Mouse (Mus musculus) heart, adult 10 weeks (tissue): ENCODE data around the gene Ddx28. TPM values are rescaled to one million over a fixed set of nuclear protein-coding genes. Genes with fewer than 3 reads are reported as not detected.

Experiments
- polyA plus RNA-seq: library from polyadenylated mRNA; stranded (reverse); fragments of 350-450 nt; fragmentation: Illumina TruSeq; extraction: RNeasy Lipid Tissue Mini Kit (QIAGEN cat#74804); gene quantifications from one replicate; pipeline ENCODE4 v1.2.3, GENCODE M21; 2014; ENCODE audit warnings: low read depth, low replicate concordance

Gene Ddx28
- 9.2 TPM for polyA plus RNA-seq

GRCm38 (mm10) chr8:106011643-106011986 lies at the start of gene Ddx28:
Gene Ddx28, minus strand, starts transcription at chr8:106011882.

DNA sequence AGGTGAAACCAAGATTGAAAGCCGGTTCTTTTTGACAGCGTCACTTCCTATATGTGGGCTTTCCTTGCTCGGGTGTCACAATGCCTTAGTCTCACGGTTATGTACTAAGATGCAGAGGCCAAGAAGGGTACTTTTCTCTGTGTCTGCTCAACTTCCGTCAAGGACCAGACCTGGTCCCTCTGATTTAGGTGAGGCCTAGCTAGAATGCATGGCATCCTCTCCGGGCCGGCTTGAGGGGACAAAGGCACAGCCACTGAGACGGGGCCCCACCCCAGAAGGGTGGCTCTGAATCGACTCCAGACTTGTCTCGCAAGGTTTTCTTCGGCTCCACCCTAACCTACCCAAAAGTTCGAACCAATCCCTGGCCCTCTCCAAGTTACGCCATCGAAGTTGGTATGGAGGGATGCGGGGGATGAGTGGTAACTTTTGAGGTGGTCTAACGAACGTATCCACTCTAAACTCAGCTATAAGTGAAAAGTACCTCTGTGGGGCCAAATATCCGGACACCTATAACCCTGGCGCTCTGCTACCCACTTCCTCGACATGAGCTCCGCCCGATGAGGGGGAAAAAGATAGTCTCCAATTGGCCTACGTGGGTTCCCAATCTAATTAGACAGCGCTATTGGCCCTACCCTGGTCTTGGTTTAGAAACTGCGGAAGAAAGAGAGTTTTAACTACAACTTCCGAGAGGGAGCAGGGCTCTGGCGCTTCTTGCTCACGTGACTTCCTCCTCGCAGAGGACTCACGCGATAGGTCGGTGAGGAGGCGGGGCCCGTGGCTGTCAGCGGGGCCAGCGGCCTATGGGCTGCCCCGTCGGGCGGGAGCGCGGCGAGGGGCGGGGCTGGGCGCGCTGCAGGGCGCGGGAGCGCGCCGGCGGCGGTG lies 47.3 kb upstream of the Ddx28 start, which contains the start of gene Nfatc3:
Nfatc3 (plus strand) TSS at position 110 of the 882 bp plus-strand sequence.

DNA sequence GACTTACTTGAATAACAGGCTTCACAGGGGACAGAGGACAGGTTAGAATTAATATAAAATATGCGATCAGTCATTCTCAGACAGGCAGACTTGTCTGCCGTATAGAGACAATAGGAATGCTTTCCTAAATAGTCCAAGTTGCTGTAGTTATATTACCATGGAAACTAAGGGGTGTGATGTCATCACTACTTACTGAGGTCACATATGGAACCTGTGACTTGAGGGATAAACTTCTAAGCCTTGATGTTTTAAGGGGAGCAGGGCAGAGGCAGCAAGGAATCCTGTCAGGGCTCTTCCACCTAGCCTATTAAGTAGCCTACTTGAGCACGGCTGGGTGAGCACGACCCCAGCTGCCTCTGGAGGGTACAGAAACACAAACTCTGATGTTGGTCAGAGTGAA lies 5.8 kb downstream of the Ddx28 start, which contains the start of gene Dpep2nb:
Dpep2nb (minus strand) TSS at position 101 of the 400 bp plus-strand sequence.

DNA sequence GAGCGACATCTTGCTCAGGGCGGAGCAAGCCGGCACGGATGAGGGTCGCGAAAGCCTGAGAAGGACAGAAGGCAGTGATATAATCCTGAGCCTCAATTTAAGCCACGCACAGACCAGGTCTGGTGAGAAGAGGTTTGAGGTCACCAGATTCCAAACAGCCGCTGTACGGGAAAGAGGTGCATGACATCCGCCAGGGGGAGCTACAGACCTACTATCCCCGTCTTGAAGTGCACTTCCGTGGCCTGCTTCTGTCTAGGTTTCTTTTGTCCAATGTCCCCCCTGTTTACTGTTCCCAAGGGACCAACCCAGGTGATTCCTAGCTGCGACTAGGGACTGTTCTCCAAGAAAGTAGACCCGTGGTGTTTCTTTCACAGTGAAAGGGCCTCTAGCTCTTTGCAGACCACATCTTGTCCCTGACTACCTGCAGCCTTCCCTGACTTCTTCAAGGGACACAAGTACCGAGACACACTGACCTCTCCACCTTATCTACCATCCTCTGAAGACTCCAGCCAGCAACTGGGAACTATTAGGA lies 20.8 kb downstream of the Ddx28 start, which contains the start of gene Dus2:
Dus2 (plus strand) TSS at position 482 of the 532 bp plus-strand sequence.

DNA sequence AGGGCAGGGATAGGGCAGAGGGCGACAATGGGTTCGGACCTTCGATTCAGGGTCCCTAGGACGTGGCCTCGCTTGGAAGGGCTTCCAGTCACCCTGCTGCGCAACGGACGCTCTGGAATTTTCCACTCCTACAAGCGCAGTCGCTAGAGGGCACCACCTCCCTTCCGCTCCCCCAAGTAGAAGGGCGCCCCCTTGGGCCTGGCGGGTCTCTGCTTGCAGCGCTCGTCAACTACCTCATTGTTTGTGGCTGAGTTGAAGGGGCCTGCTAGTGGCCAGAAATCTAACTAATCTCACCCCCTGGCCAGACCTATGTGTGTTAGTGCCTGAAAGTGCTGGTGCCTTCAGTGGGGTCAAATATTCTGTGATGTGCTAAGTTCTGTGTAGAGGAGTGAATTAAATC lies 32.4 kb downstream of the Ddx28 start, which contains the start of gene Dpep3:
Dpep3 (minus strand) TSS at position 105 of the 400 bp plus-strand sequence.

GRCm38 (mm10) chr8:105965905-105966341 lies 45.8 kb downstream of the Ddx28 start, which contains the start of gene Slc12a4:
Gene Slc12a4, minus strand, starts transcription at chr8:105966097.

Other genes with a start within 250 kb of the Ddx28 start
- 17.0 TPM for gene Ranbp10, start 184.5 kb downstream of the Ddx28 start, polyA plus RNA-seq
- not detected for gene Tsnaxip1, start 184.2 kb downstream of the Ddx28 start, polyA plus RNA-seq
- 3.3 TPM for gene Cenpt, start 158.6 kb downstream of the Ddx28 start, polyA plus RNA-seq
- 30.4 TPM for gene Thap11, start 156.8 kb downstream of the Ddx28 start, polyA plus RNA-seq
- 108 TPM for gene Nutf2, start 151.3 kb downstream of the Ddx28 start, polyA plus RNA-seq
- 29.2 TPM for gene Edc4, start 131.0 kb downstream of the Ddx28 start, polyA plus RNA-seq
- not detected for gene Nrn1l, start 118.3 kb downstream of the Ddx28 start, polyA plus RNA-seq
- gene Pskh1, start 111.4 kb downstream of the Ddx28 start, polyA plus RNA-seq, result 18.1 TPM
- gene Ctrl, start 78.0 kb downstream of the Ddx28 start, polyA plus RNA-seq, result not detected
- 68.7 TPM for gene Psmb10, start 73.4 kb downstream of the Ddx28 start, polyA plus RNA-seq
- gene Lcat, start 68.5 kb downstream of the Ddx28 start, polyA plus RNA-seq, result 2.0 TPM
- 42.3 TPM for gene Slc12a4, start 45.8 kb downstream of the Ddx28 start, polyA plus RNA-seq
- not detected for gene Dpep3, start 32.5 kb downstream of the Ddx28 start, polyA plus RNA-seq
- gene Dus2, start 20.5 kb downstream of the Ddx28 start, polyA plus RNA-seq, result 13.7 TPM
- gene Dpep2nb, start 5.9 kb downstream of the Ddx28 start, polyA plus RNA-seq, result not detected
- gene Nfatc3, start 47.0 kb upstream of the Ddx28 start, polyA plus RNA-seq, result 13.4 TPM
- gene Esrp2, start 125.1 kb upstream of the Ddx28 start, polyA plus RNA-seq, result 2.0 TPM
- 7.5 TPM for gene Pla2g15, start 138.5 kb upstream of the Ddx28 start, polyA plus RNA-seq
- 10.4 TPM for gene Slc7a6, start 157.0 kb upstream of the Ddx28 start, polyA plus RNA-seq
- 19.7 TPM for gene Slc7a6os, start 199.1 kb upstream of the Ddx28 start, polyA plus RNA-seq
- gene Prmt7, start 199.1 kb upstream of the Ddx28 start, polyA plus RNA-seq, result 20.2 TPM